Mouse (Mus musculus) myocyte (in vitro differentiated cells): ENCODE measurements around the gene Jchain.

Experiments
- CEBPB ChIP-seq: IDR thresholded peaks from 2 replicates; pipeline ENCODE4 v1.6.1; 2011; ENCODE audit warnings: mild to moderate bottlenecking, moderate library complexity; ENCODE audit not compliant: poor library complexity, insufficient read depth, severe bottlenecking
- E2F4 ChIP-seq: IDR thresholded peaks from one replicate; pipeline ENCODE4 v1.6.1; 2011; ENCODE audit warnings: mild to moderate bottlenecking, control low read depth, moderate library complexity; ENCODE audit not compliant: insufficient read depth
- MAX ChIP-seq: IDR thresholded peaks from one replicate; pipeline ENCODE4 v1.6.1; 2011; ENCODE audit warnings: low read depth, mild to moderate bottlenecking, control low read depth
- POLR2A ChIP-seq: IDR thresholded peaks from one replicate; pipeline ENCODE4 v1.6.1; 2011; ENCODE audit warnings: low read depth, mild to moderate bottlenecking, control low read depth, moderate library complexity; ENCODE audit not compliant: insufficient read length

GRCm38 (mm10) chr5:88545536-88545935, 17.8 kb upstream of the Jchain start:
- no peak for TF ChIP-seq POLR2A
- no peak for TF ChIP-seq E2F4
- no peak for TF ChIP-seq CEBPB
- TF ChIP-seq MAX: no peak
